Mouse (Mus musculus): ENCODE results near the gene Gnai2. TPM values are rescaled to one million over a fixed set of nuclear protein-coding genes. Genes with fewer than 3 reads are reported as not detected.
A peak's percentile ranks its signal among the peaks of the same experiment; 100 is the strongest.

Gene Gnai2
- polyA plus RNA-seq, 1 experiment: 499 TPM

DNA sequence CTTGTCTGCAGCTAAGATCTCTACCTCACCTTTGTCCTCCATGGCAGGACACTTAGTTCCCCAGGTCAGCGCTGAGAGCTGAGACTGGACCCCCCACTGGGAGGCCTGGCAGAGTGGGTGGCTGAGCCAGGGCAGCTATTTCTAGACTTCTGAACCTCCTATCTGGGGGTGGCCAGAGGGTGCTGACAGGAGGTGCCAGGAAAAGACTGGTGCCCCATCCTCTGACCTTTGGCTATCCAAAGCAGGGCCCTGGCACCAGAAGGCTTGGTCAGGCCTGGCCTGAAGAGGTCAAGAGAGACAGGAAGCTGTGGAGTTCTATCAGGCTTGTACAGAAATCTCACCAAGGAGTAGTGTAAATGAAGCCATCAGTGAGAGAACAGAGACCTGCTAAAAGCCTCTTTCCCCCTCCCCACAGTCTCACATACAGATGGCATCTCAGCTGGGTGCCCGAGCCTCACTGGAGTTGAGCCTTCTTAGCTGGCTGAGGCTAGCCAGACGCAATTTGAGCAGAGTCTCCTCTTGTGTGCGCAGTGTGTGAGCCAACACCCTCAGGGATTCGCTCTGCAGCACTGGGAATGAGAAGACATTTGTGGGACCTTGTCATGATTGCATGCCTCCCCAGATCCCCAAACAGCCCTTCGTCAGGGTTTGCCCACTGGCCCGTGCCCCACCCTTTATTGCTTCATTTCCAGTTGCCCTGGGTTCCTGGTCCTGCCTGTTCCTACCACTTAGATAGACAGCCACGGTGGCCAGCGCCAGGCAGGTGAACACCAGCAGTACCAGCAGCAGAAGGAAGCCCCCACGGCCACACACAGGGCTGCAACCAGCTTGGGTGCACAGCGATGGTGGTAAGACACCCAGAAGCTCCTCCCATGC is 41.8 kb downstream of the Gnai2 start:
- Histone ChIP-seq H3K4me2 (ENCODE audit: low read depth) (no peak overlapping the region), H3K27me3 (ENCODE audit: control insufficient read depth, insufficient read depth, insufficient read length) (no peaks in the 10 kb centered on the region), H3K79me2 (ENCODE audit: control insufficient read depth, insufficient read depth) (peaks cover 8% of the 10 kb centered on the region), H3K36me3 (ENCODE audit: control insufficient read depth, insufficient read depth) (peaks cover 4% of the 10 kb centered on the region), H3K4me3 (no peak overlapping the region), H3ac (ENCODE audit: control insufficient read depth, insufficient read length) (no peak overlapping the region)
- TF ChIP-seq TCF12 (IDR thresholded peaks at IDR 0.05; ENCODE audit: insufficient read depth, poor library complexity, severe bottlenecking) (no peak), TCF3 (IDR thresholded peaks at IDR 0.05; ENCODE audit: insufficient read length, low read depth) (no peak), MAX (IDR thresholded peaks at IDR 0.05; ENCODE audit: low read depth) (no peak), REST (IDR thresholded peaks at IDR 0.05; ENCODE audit: insufficient read depth, insufficient read length) (no peak), MYOG (IDR thresholded peaks at IDR 0.05; ENCODE audit: control insufficient read depth in 1 of 3, insufficient read depth in 1 of 3, insufficient read length in 2 of 3, low read depth in 2 of 3) (no peak), MYOD1 (IDR thresholded peaks at IDR 0.05; ENCODE audit: control insufficient read depth in 1 of 3, insufficient read length in 2 of 3, low read depth in 2 of 3) (no peak), POLR2A (IDR thresholded peaks at IDR 0.05; ENCODE audit: insufficient read length, low read depth) (no peak)

DNA sequence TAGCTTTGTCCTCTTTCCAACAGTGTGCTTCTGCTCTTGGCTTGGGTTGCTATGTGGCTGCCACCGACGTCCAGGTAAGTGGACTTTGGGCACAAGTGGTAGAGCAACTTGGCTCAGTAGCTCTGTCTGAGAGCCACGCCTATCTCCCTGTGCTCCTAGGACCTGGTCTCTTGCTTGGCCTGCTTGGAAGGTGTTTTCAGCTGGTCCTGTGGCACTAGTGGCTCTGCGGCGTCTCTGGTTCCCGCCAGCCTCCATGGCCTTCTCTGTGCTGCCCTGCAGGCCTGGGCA is 44.5 kb downstream of the Gnai2 start:
- Histone ChIP-seq H3K79me2 (ENCODE audit: control insufficient read depth, insufficient read depth) (peaks cover 14% of the 10 kb centered on the region), H3K27me3 (ENCODE audit: control insufficient read depth, insufficient read depth, insufficient read length) (no peaks in the 10 kb centered on the region), H3K4me2 (ENCODE audit: low read depth) (no peak overlapping the region), H3ac (ENCODE audit: control insufficient read depth, insufficient read length) (no peak overlapping the region), H3K36me3 (ENCODE audit: control insufficient read depth, insufficient read depth) (peaks cover 4% of the 10 kb centered on the region), H3K4me3 (no peak overlapping the region)
- TF ChIP-seq REST (IDR thresholded peaks at IDR 0.05; ENCODE audit: insufficient read depth, insufficient read length) (no peak), SRF (IDR thresholded peaks at IDR 0.05; ENCODE audit: control insufficient read depth, insufficient read length, low read depth) (no peak), CEBPB (IDR thresholded peaks at IDR 0.05; ENCODE audit: insufficient read depth, poor library complexity, severe bottlenecking) (no peak), TCF12 (IDR thresholded peaks at IDR 0.05; ENCODE audit: insufficient read depth, poor library complexity, severe bottlenecking) (no peak), USF1 (IDR thresholded peaks at IDR 0.05; ENCODE audit: low read depth) (no peak), TCF3 (IDR thresholded peaks at IDR 0.05; ENCODE audit: insufficient read length, low read depth) (no peak), MAX (IDR thresholded peaks at IDR 0.05; ENCODE audit: low read depth) (no peak), POLR2A (IDR thresholded peaks at IDR 0.05; ENCODE audit: insufficient read length, low read depth) (no peak), MYOG (IDR thresholded peaks at IDR 0.05; ENCODE audit: control insufficient read depth in 1 of 3, insufficient read depth in 1 of 3, insufficient read length in 2 of 3, low read depth in 2 of 3) (no peak), POLR2AphosphoS2 (IDR thresholded peaks at IDR 0.05; ENCODE audit: insufficient read length, low read depth) (no peak), E2F4 (IDR thresholded peaks at IDR 0.05; ENCODE audit: insufficient read depth) (no peak), MYOD1 (IDR thresholded peaks at IDR 0.05; ENCODE audit: control insufficient read depth in 1 of 3, insufficient read length in 2 of 3, low read depth in 2 of 3) (no peak)

DNA sequence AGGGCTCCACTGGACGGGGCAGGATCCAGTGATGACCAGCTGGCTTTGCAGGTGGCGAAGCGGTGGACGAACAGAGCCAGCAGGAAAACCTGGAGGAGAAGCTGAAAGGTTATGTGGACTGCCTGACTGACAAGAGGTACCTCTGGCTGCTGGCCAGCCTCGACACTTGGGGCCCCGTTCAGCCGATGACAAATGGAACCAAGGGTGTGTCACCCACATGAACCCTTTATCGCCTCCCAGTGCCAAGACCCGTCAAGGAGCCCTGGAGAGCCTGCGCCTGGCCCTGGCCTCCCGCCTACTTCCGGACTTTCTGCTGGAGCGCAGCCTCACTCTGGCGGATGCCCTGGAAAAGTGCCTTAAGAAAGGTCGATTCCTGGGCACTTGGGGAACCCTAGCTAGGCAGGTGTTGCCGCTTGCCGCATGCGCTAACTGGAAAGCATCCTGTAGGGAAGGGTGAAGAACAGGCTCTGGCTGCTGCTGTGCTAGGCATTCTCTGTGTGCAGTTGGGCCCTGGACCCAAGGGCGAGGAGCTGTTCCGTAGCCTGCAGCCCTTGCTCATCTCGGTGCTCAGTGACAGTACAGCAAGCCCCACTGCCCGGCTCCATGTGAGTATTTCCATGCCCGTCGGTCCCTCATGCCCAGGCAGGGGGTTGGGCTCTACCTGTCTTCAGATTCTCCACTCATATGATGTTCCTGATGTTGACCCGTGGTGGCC is 45.0 kb downstream of the Gnai2 start:
- Histone ChIP-seq H3K4me3 (no peak overlapping the region), H3K79me2 (ENCODE audit: control insufficient read depth, insufficient read depth) (peaks cover 14% of the 10 kb centered on the region), H3K27me3 (ENCODE audit: control insufficient read depth, insufficient read depth, insufficient read length) (no peaks in the 10 kb centered on the region), H3ac (ENCODE audit: control insufficient read depth, insufficient read length) (no peak overlapping the region), H3K36me3 (ENCODE audit: control insufficient read depth, insufficient read depth) (peaks cover 4% of the 10 kb centered on the region), H3K4me2 (ENCODE audit: low read depth) (no peak overlapping the region)
- TF ChIP-seq TCF3 (IDR thresholded peaks at IDR 0.05; ENCODE audit: insufficient read length, low read depth): no peak
- no peak for TF ChIP-seq E2F4 (IDR thresholded peaks at IDR 0.05; ENCODE audit: insufficient read depth)
- no peak for TF ChIP-seq MYOG (IDR thresholded peaks at IDR 0.05; ENCODE audit: control insufficient read depth in 1 of 3, insufficient read depth in 1 of 3, insufficient read length in 2 of 3, low read depth in 2 of 3)
- no peak for TF ChIP-seq TCF12 (IDR thresholded peaks at IDR 0.05; ENCODE audit: insufficient read depth, poor library complexity, severe bottlenecking)
- no peak for TF ChIP-seq MYOD1 (IDR thresholded peaks at IDR 0.05; ENCODE audit: control insufficient read depth in 1 of 3, insufficient read length in 2 of 3, low read depth in 2 of 3)
- no peak for TF ChIP-seq USF1 (IDR thresholded peaks at IDR 0.05; ENCODE audit: low read depth)
- TF ChIP-seq REST (IDR thresholded peaks at IDR 0.05; ENCODE audit: insufficient read depth, insufficient read length): no peak
- TF ChIP-seq SRF (IDR thresholded peaks at IDR 0.05; ENCODE audit: control insufficient read depth, insufficient read length, low read depth): no peak
- no peak for TF ChIP-seq POLR2A (IDR thresholded peaks at IDR 0.05; ENCODE audit: insufficient read length, low read depth)
- TF ChIP-seq POLR2AphosphoS2 (IDR thresholded peaks at IDR 0.05; ENCODE audit: insufficient read length, low read depth): no peak
- TF ChIP-seq CEBPB (IDR thresholded peaks at IDR 0.05; ENCODE audit: insufficient read depth, poor library complexity, severe bottlenecking): no peak
- no peak for TF ChIP-seq MAX (IDR thresholded peaks at IDR 0.05; ENCODE audit: low read depth)

DNA sequence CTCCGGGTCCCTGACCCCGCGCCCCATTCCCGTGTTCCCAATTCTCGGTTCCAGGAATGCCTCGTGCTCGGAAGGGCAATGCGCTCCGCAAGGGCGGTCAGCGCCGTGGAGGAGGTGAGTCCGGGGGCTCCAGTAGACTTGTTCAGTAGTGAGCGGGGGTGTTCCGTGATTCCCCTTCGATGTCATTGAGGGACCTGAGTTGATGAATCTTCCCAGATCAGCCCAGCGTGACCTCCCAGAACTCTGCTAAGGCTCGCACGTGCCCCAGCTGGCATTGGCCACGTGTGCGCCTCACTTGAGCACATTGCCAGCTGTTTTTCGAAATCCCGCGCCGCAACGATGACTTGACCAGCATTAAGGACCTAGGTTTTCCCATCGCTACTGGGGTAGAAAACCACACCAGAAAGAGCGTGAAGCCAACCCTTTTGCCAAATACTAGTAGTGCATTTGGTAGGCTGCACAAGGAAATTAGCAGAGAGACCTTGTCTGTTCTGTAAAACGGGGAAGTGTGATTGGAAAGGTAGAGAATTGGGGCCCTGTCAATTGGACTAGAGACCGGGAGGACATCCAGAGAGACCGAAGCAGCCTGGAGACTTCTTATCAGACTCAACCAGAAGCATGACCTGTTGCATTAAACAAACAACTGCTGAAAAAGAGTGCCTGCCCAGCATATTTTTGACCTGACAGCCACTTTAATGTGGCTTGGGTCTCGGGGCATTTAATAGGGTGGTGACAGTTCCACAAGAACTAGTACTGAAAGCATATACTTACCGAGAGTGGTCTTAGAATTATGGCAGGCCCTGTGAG is 47.1 kb downstream of the Gnai2 start:
- H3K4me2 ChIP-seq (ENCODE audit: low read depth): peak overlapping the region; percentile 88
- H3ac ChIP-seq (ENCODE audit: control insufficient read depth, insufficient read length): peak overlapping the region; percentile 48
- H3K4me3 ChIP-seq: peak overlapping the region; percentile 53
- TF ChIP-seq REST (IDR thresholded peaks at IDR 0.05; ENCODE audit: insufficient read depth, insufficient read length): no peak
- TF ChIP-seq E2F4 (IDR thresholded peaks at IDR 0.05; ENCODE audit: insufficient read depth): peak; percentile 91
- TF ChIP-seq TCF12 (IDR thresholded peaks at IDR 0.05; ENCODE audit: insufficient read depth, poor library complexity, severe bottlenecking): no peak
- TF ChIP-seq MAX (IDR thresholded peaks at IDR 0.05; ENCODE audit: low read depth): peak; percentile 91
- no peak for TF ChIP-seq POLR2A (IDR thresholded peaks at IDR 0.05; ENCODE audit: insufficient read length, low read depth)
- TF ChIP-seq CEBPB (IDR thresholded peaks at IDR 0.05; ENCODE audit: insufficient read depth, poor library complexity, severe bottlenecking): no peak
- peak in 1 of 3 experiments; percentile 36 for TF ChIP-seq MYOD1 (IDR thresholded peaks at IDR 0.05; ENCODE audit: control insufficient read depth in 1 of 3, insufficient read length in 2 of 3, low read depth in 2 of 3)
- peak in 2 of 3 experiments; percentile 15 to 69 for TF ChIP-seq MYOG (IDR thresholded peaks at IDR 0.05; ENCODE audit: control insufficient read depth in 1 of 3, insufficient read depth in 1 of 3, insufficient read length in 2 of 3, low read depth in 2 of 3)
- no peak for TF ChIP-seq SRF (IDR thresholded peaks at IDR 0.05; ENCODE audit: control insufficient read depth, insufficient read length, low read depth)
- TF ChIP-seq USF1 (IDR thresholded peaks at IDR 0.05; ENCODE audit: low read depth): peak; percentile 35
- TF ChIP-seq TCF3 (IDR thresholded peaks at IDR 0.05; ENCODE audit: insufficient read length, low read depth): no peak
- no peak for TF ChIP-seq POLR2AphosphoS2 (IDR thresholded peaks at IDR 0.05; ENCODE audit: insufficient read length, low read depth)
- no peaks in the 10 kb centered on the region for H3K27me3 ChIP-seq (ENCODE audit: control insufficient read depth, insufficient read depth, insufficient read length)
- H3K36me3 ChIP-seq (ENCODE audit: control insufficient read depth, insufficient read depth): no peaks in the 10 kb centered on the region
- peaks cover 14% of the 10 kb centered on the region for H3K79me2 ChIP-seq (ENCODE audit: control insufficient read depth, insufficient read depth)

All from myocyte (in vitro differentiated cells).